Mouse (Mus musculus) limb, embryonic 10.5 days (tissue): ENCODE measurements around the gene Slc17a9. TPM values are rescaled to one million over a fixed set of nuclear protein-coding genes. Genes with fewer than 3 reads are reported as not detected.
"Not testable (repeated sequence)": the region's sequence is repeated elsewhere in the genome, so short reads cannot be mapped to it uniquely, and the experiment has no call there.

Source experiments
- DNase-seq: peaks from one replicate; pipeline ENCODE4 v3.0.0-alpha.2; 2017; ENCODE audit warnings: low spot score
- H3K27ac ChIP-seq: fragments of 300-500 bp; sonication (generic); 2 replicates; pipeline ENCODE4 v1.5.1; 2016; ENCODE audit warnings: mild to moderate bottlenecking
- H3K27me3 ChIP-seq: fragments of 300-500 bp; sonication (generic); 2 replicates; pipeline ENCODE4 v1.6.1; 2016; ENCODE audit warnings: low read depth, mild to moderate bottlenecking; ENCODE audit not compliant: poor library complexity, severe bottlenecking
- H3K36me3 ChIP-seq: fragments of 300-500 bp; sonication (generic); 2 replicates; pipeline ENCODE4 v1.6.1; 2016; ENCODE audit warnings: mild to moderate bottlenecking, moderate library complexity
- H3K4me1 ChIP-seq: fragments of 300-500 bp; sonication (generic); 2 replicates; pipeline ENCODE4 v1.6.1; 2016
- H3K4me3 ChIP-seq: fragments of 300-500 bp; sonication (generic); 2 replicates; pipeline ENCODE4 v1.5.1; 2016; ENCODE audit warnings: mild to moderate bottlenecking, moderate library complexity
- H3K9me3 ChIP-seq: fragments of 300-500 bp; sonication (generic); replicated peaks from 2 replicates; pipeline ENCODE4 v1.6.1; 2016; ENCODE audit warnings: mild to moderate bottlenecking
- WGBS: fragments of 180-500 bp; shearing (Covaris S2); methylation state at CpG from one replicate; pipeline ENCODE4 v1.1.7; 2016; 5-methylcytosine and 5-hydroxymethylcytosine counted together
- polyA plus RNA-seq: library from polyadenylated mRNA; unstranded; fragments of >200 nt; fragmentation: Nextera tagmentation; extraction: Ambion mirVana; gene quantifications from 2 replicates; pipeline ENCODE4 v1.2.1, GENCODE M21; 2016

Gene Slc17a9
- polyA plus RNA-seq, 1 experiment from 2014 or later: 0.73 TPM

- WGBS: 39% methylated on average over 4 of the region's 4 CpGs
- Histone ChIP-seq H3K36me3 (peaks cover 25% of the 10 kb centered on the region), H3K27ac (peak overlapping the region; percentile 98), H3K9me3 (no peaks in the 10 kb centered on the region), H3K4me1 (peaks cover 30% of the 10 kb centered on the region), H3K27me3 (no peaks in the 10 kb centered on the region), H3K4me3 (peak overlapping the region; percentile 77)
- DNase-seq: no peak
Observed at GRCm38 (mm10) chr2:180702701-180703149, 22.3 kb upstream of the Slc17a9 start.

- H3K27ac ChIP-seq: 0 out of 2 replicates have a peak overlapping the region, but pooled peaks have one; percentile 98
- WGBS: 82% methylated on average over 5 of the region's 5 CpGs
- peaks cover 25% of the 10 kb centered on the region for H3K36me3 ChIP-seq
- no peaks in the 10 kb centered on the region for H3K9me3 ChIP-seq
- no peaks in the 10 kb centered on the region for H3K27me3 ChIP-seq
- peak overlapping the region; percentile 77; the same call in 1 of the 2 replicates for H3K4me3 ChIP-seq
- peaks cover 31% of the 10 kb centered on the region for H3K4me1 ChIP-seq
- DNase-seq: no peak
Observed at GRCm38 (mm10) chr2:180703175-180703574, 21.9 kb upstream of the Slc17a9 start.

GRCm38 (mm10) chr2:180703645-180704359, 21.3 kb upstream of the Slc17a9 start:
- 86% methylated on average over 3 of the region's 3 CpGs for WGBS
- Histone ChIP-seq H3K4me3 (no peak overlapping the region), H3K27ac (no peak overlapping the region), H3K27me3 (no peaks in the 10 kb centered on the region), H3K36me3 (peaks cover 25% of the 10 kb centered on the region), H3K9me3 (no peaks in the 10 kb centered on the region), H3K4me1 (peaks cover 37% of the 10 kb centered on the region)
- no peak for DNase-seq

- Histone ChIP-seq H3K4me3 (no peak overlapping the region), H3K36me3 (peaks cover 25% of the 10 kb centered on the region), H3K27me3 (no peaks in the 10 kb centered on the region), H3K27ac (no peak overlapping the region), H3K4me1 (peaks cover 37% of the 10 kb centered on the region), H3K9me3 (no peaks in the 10 kb centered on the region)
- 94% methylated on average over 8 of the region's 8 CpGs for WGBS
- DNase-seq: no peak
Observed at GRCm38 (mm10) chr2:180704591-180704990, 20.5 kb upstream of the Slc17a9 start.

- Histone ChIP-seq H3K27me3 (no peaks in the 10 kb centered on the region), H3K4me3 (no peak overlapping the region), H3K9me3 (no peaks in the 10 kb centered on the region), H3K4me1 (peaks cover 32% of the 10 kb centered on the region), H3K36me3 (peaks cover 25% of the 10 kb centered on the region), H3K27ac (no peak overlapping the region)
- WGBS: 93% methylated on average over 3 of the region's 3 CpGs
- DNase-seq: no peak
Observed at GRCm38 (mm10) chr2:180705066-180705465, 20.0 kb upstream of the Slc17a9 start.

GRCm38 (mm10) chr2:180705975-180706374, 19.1 kb upstream of the Slc17a9 start:
- peaks cover 27% of the 10 kb centered on the region for H3K4me1 ChIP-seq
- no peaks in the 10 kb centered on the region for H3K27me3 ChIP-seq
- DNase-seq: no peak
- WGBS: 92% methylated on average over 5 of the region's 5 CpGs
- H3K27ac ChIP-seq: no peak overlapping the region
- H3K4me3 ChIP-seq: no peak overlapping the region
- H3K9me3 ChIP-seq: no peaks in the 10 kb centered on the region
- H3K36me3 ChIP-seq: peaks cover 25% of the 10 kb centered on the region

- Histone ChIP-seq H3K27me3 (no peaks in the 10 kb centered on the region), H3K36me3 (peaks cover 47% of the 10 kb centered on the region), H3K4me3 (peak overlapping the region; percentile 96), H3K27ac (peak overlapping the region; percentile 96), H3K9me3 (no peaks in the 10 kb centered on the region), H3K4me1 (peaks cover 20% of the 10 kb centered on the region)
- WGBS: under 1% methylated on average over 39 of the region's 39 CpGs
- DNase-seq: peak; percentile 39
Observed at GRCm38 (mm10) chr2:180709023-180709922, 15.8 kb upstream of the Slc17a9 start.

- Histone ChIP-seq H3K27ac (peak within 1 kb of the TSS; percentile 96), H3K4me3 (peak within 1 kb of the TSS; percentile 96), H3K36me3 (peaks cover 52% of the 10 kb centered on the region), H3K27me3 (no peaks in the 10 kb centered on the region), H3K4me1 (peaks cover 20% of the 10 kb centered on the region), H3K9me3 (no peaks in the 10 kb centered on the region)
- DNase-seq: peak; percentile 98
- WGBS: under 1% methylated on average over 42 of the region's 43 CpGs
Observed at GRCm38 (mm10) chr2:180709923-180710272, 15.2 kb upstream of the Slc17a9 start, which contains the start of the genes Dido1 and Gid8. Gene Dido1, minus strand, starts transcription at chr2:180709999. Gene Gid8, plus strand, starts transcription at chr2:180710117.

- Histone ChIP-seq H3K4me3 (peak overlapping the region; percentile 96), H3K36me3 (peaks cover 48% of the 10 kb centered on the region), H3K9me3 (no peaks in the 10 kb centered on the region), H3K27ac (peak overlapping the region; percentile 96), H3K4me1 (peaks cover 20% of the 10 kb centered on the region), H3K27me3 (no peaks in the 10 kb centered on the region)
- DNase-seq: no peak
- WGBS: 2% methylated on average over 64 of the region's 64 CpGs
Observed at GRCm38 (mm10) chr2:180710276-180711155, 14.5 kb upstream of the Slc17a9 start.

GRCm38 (mm10) chr2:180711527-180711926, 13.5 kb upstream of the Slc17a9 start:
- H3K27me3 ChIP-seq: no peaks in the 10 kb centered on the region
- H3K36me3 ChIP-seq: peaks cover 47% of the 10 kb centered on the region
- peak overlapping the region; percentile 96 for H3K4me3 ChIP-seq
- H3K27ac ChIP-seq: no peak overlapping the region
- no peaks in the 10 kb centered on the region for H3K9me3 ChIP-seq
- H3K4me1 ChIP-seq: peaks cover 20% of the 10 kb centered on the region
- no peak for DNase-seq
- 61% methylated on average over 4 of the region's 4 CpGs for WGBS

GRCm38 (mm10) chr2:180712037-180712689, 12.9 kb upstream of the Slc17a9 start:
- Histone ChIP-seq H3K27ac (no peak overlapping the region), H3K4me1 (peaks cover 20% of the 10 kb centered on the region)
- WGBS: 92% methylated on average over 5 of the region's 5 CpGs

GRCm38 (mm10) chr2:180722748-180723147, 2.3 kb upstream of the Slc17a9 start:
- H3K27me3 ChIP-seq, H3K4me3 ChIP-seq, H3K9me3 ChIP-seq, DNase-seq, H3K27ac ChIP-seq: not testable (repeated sequence)
- peaks cover 13% of the 10 kb centered on the region for H3K4me1 ChIP-seq
- WGBS: 97% methylated on average over 5 of the region's 5 CpGs
- H3K36me3 ChIP-seq: peaks cover 64% of the 10 kb centered on the region

More at GRCm38 (mm10) chr2:180712037-180712689, 12.9 kb upstream of the Slc17a9 start:
- Histone ChIP-seq H3K4me3 (no peak overlapping the region), H3K9me3 (no peaks in the 10 kb centered on the region), H3K27me3 (no peaks in the 10 kb centered on the region), H3K36me3 (peaks cover 47% of the 10 kb centered on the region)
- no peak for DNase-seq
